Mouse (Mus musculus) liver, embryonic 12.5 days (tissue): Measurements from ENCODE around the gene Irgc1. TPM values are rescaled to one million over a fixed set of nuclear protein-coding genes. Genes with fewer than 3 reads are reported as not detected.
A peak's percentile ranks its signal among the peaks of the same experiment; 100 is the strongest.
"Not testable (repeated sequence)": the region's sequence is repeated elsewhere in the genome, so short reads cannot be mapped to it uniquely, and the experiment has no call there.

Source experiments
- ATAC-seq: fragments of 200-750 bp; cut with Nextera tagmentation; 2 replicates; pipeline ENCODE4 v1.8.0; 2017; ENCODE audit warnings: moderate number of reproducible peaks, mild to moderate bottlenecking, moderate library complexity
- H3K27ac ChIP-seq: fragments of 300-500 bp; sonication (generic); 2 replicates; pipeline ENCODE4 v1.5.1; 2016; ENCODE audit warnings: mild to moderate bottlenecking
- H3K27me3 ChIP-seq: fragments of 300-500 bp; sonication (generic); replicated peaks from 2 replicates; pipeline ENCODE4 v1.6.1; 2016; ENCODE audit warnings: mild to moderate bottlenecking, moderate library complexity
- H3K36me3 ChIP-seq: fragments of 300-500 bp; sonication (generic); 2 replicates; pipeline ENCODE4 v1.6.1; 2016; ENCODE audit warnings: mild to moderate bottlenecking, moderate library complexity
- H3K4me1 ChIP-seq: fragments of 300-500 bp; sonication (generic); 2 replicates; pipeline ENCODE4 v1.6.1; 2016
- H3K4me2 ChIP-seq: fragments of 300-500 bp; sonication (generic); 2 replicates; pipeline ENCODE4 v1.6.1; 2016; ENCODE audit warnings: mild to moderate bottlenecking, moderate library complexity
- H3K4me3 ChIP-seq: fragments of 300-500 bp; sonication (generic); 2 replicates; pipeline ENCODE4 v1.5.1; 2016; ENCODE audit warnings: mild to moderate bottlenecking, moderate library complexity
- H3K9ac ChIP-seq: fragments of 300-500 bp; sonication (generic); 2 replicates; pipeline ENCODE4 v1.6.1; 2016; ENCODE audit warnings: mild to moderate bottlenecking, moderate library complexity
- H3K9me3 ChIP-seq: fragments of 300-500 bp; sonication (generic); replicated peaks from 2 replicates; pipeline ENCODE4 v1.6.1; 2016; ENCODE audit warnings: mild to moderate bottlenecking, moderate library complexity
- WGBS: fragments of 180-500 bp; shearing (Covaris S2); methylation state at CpG from one replicate; pipeline ENCODE4 v1.1.7; 2016; ENCODE audit not compliant: insufficient replicate concordance; 5-methylcytosine and 5-hydroxymethylcytosine counted together
- polyA plus RNA-seq: library from polyadenylated mRNA; unstranded; fragments of >200 nt; fragmentation: Nextera tagmentation; extraction: Ambion mirVana; gene quantifications from 2 replicates; pipeline ENCODE4 v1.2.1, GENCODE M21; 2016

Gene Irgc1
- polyA plus RNA-seq, 1 experiment from 2014 or later = not detected

- no peaks in the 10 kb centered on the region for H3K27me3 ChIP-seq
- H3K36me3 ChIP-seq = peaks cover 66% of the 10 kb centered on the region
- no peak overlapping the region for H3K9ac ChIP-seq
- no peak overlapping the region for H3K4me2 ChIP-seq
- H3K27ac ChIP-seq = no peak overlapping the region
- 70% methylated on average over 3 of the region's 3 CpGs for WGBS
- 0 out of 2 replicates have a peak, but pooled peaks cover 4% of the 10 kb centered on the region for H3K9me3 ChIP-seq
- no peak overlapping the region for H3K4me3 ChIP-seq
- ATAC-seq = no peak
- peaks cover 20% of the 10 kb centered on the region for H3K4me1 ChIP-seq
Observed at GRCm38 (mm10) chr7:24410831-24411230, 41.3 kb downstream of the Irgc1 start.

- 85% methylated on average over 6 of the region's 6 CpGs for WGBS
- ATAC-seq = no peak
- Histone ChIP-seq H3K4me2 (no peak overlapping the region), H3K4me3 (no peak overlapping the region), H3K36me3 (peaks cover 67% of the 10 kb centered on the region), H3K9ac (no peak overlapping the region), H3K27me3 (no peaks in the 10 kb centered on the region), H3K27ac (no peak overlapping the region), H3K9me3 (0 out of 2 replicates have a peak, but pooled peaks cover 4% of the 10 kb centered on the region), H3K4me1 (peaks cover 18% of the 10 kb centered on the region)
Observed at GRCm38 (mm10) chr7:24410123-24410522, 42.0 kb downstream of the Irgc1 start.

- H3K27me3 ChIP-seq = no peaks in the 10 kb centered on the region
- peaks cover 32% of the 10 kb centered on the region for H3K4me1 ChIP-seq
- no peak for ATAC-seq
- 90% methylated on average over 9 of the region's 9 CpGs for WGBS
- H3K4me3 ChIP-seq = no peak overlapping the region
- 0 out of 2 replicates have a peak, but pooled peaks cover 4% of the 10 kb centered on the region for H3K9me3 ChIP-seq
- no peak overlapping the region for H3K27ac ChIP-seq
- H3K4me2 ChIP-seq = no peak overlapping the region
- H3K36me3 ChIP-seq = peaks cover 78% of the 10 kb centered on the region
- H3K9ac ChIP-seq = no peak overlapping the region
Observed at GRCm38 (mm10) chr7:24408186-24408585, 43.9 kb downstream of the Irgc1 start.

GRCm38 (mm10) chr7:24406528-24407344 lies 45.4 kb downstream of the Irgc1 start:
- peak overlapping the region; percentile 36; the same call in 1 of the 2 replicates for H3K9ac ChIP-seq
- no peak overlapping the region for H3K4me2 ChIP-seq
- peak overlapping the region; percentile 71 for H3K27ac ChIP-seq
- peak; percentile 42 for ATAC-seq
- no peak overlapping the region for H3K4me3 ChIP-seq
- WGBS = 41% methylated on average over 5 of the region's 5 CpGs
- H3K27me3 ChIP-seq = no peaks in the 10 kb centered on the region
- H3K36me3 ChIP-seq = peaks cover 81% of the 10 kb centered on the region
- H3K9me3 ChIP-seq = no peaks in the 10 kb centered on the region
- peaks cover 39% of the 10 kb centered on the region for H3K4me1 ChIP-seq

- Histone ChIP-seq H3K4me3 (no peak overlapping the region), H3K9ac (no peak overlapping the region), H3K4me2 (no peak overlapping the region), H3K27ac (no peak overlapping the region), H3K36me3 (peaks cover 90% of the 10 kb centered on the region), H3K4me1 (peaks cover 50% of the 10 kb centered on the region), H3K9me3 (no peaks in the 10 kb centered on the region), H3K27me3 (no peaks in the 10 kb centered on the region)
- WGBS = 94% methylated on average over 13 of the region's 13 CpGs
- no peak for ATAC-seq
Observed at GRCm38 (mm10) chr7:24405649-24406048, 46.4 kb downstream of the Irgc1 start.

- H3K27ac ChIP-seq = no peak overlapping the region
- no peak for ATAC-seq
- no peak overlapping the region for H3K4me3 ChIP-seq
- H3K4me2 ChIP-seq = no peak overlapping the region
- H3K4me1 ChIP-seq = peaks cover 68% of the 10 kb centered on the region
- H3K9ac ChIP-seq = no peak overlapping the region
- peaks cover 70% of the 10 kb centered on the region for H3K36me3 ChIP-seq
- WGBS = 95% methylated on average over 9 of the region's 9 CpGs
- no peaks in the 10 kb centered on the region for H3K27me3 ChIP-seq
- no peaks in the 10 kb centered on the region for H3K9me3 ChIP-seq
Observed at GRCm38 (mm10) chr7:24402851-24403250, 49.2 kb downstream of the Irgc1 start.

- H3K4me2 ChIP-seq = peak overlapping the region; percentile 82
- H3K9ac ChIP-seq = peak overlapping the region; percentile 82
- H3K27ac ChIP-seq = peak overlapping the region; percentile 99
- peaks cover 75% of the 10 kb centered on the region for H3K4me1 ChIP-seq
- not testable (repeated sequence) for H3K27me3 ChIP-seq, H3K9me3 ChIP-seq, ATAC-seq
- H3K4me3 ChIP-seq = peak overlapping the region; percentile 72
- H3K36me3 ChIP-seq = peaks cover 49% of the 10 kb centered on the region
- WGBS = 73% methylated on average over 4 of the region's 4 CpGs
Observed at GRCm38 (mm10) chr7:24400489-24400888, 51.6 kb downstream of the Irgc1 start.

GRCm38 (mm10) chr7:24400082-24400452 lies 52.0 kb downstream of the Irgc1 start:
- WGBS = 6% methylated on average over 3 of the region's 3 CpGs
- peak overlapping the region; percentile 72 for H3K4me3 ChIP-seq

GRCm38 (mm10) chr7:24399256-24400081 lies 52.6 kb downstream of the Irgc1 start, which contains the start of gene Smg9:
TSS of gene Smg9 (plus strand) at chr7:24399619.
- WGBS = 1% methylated on average over 66 of the region's 66 CpGs
- Histone ChIP-seq H3K4me3 (peak within 1 kb of the TSS; percentile 72), H3K36me3 (peaks cover 38% of the 10 kb centered on the region), H3K9me3 (no peaks in the 10 kb centered on the region), H3K9ac (peak within 1 kb of the TSS; percentile 82), H3K27me3 (no peaks in the 10 kb centered on the region), H3K4me1 (peaks cover 83% of the 10 kb centered on the region), H3K4me2 (peak within 1 kb of the TSS; percentile 82), H3K27ac (peak within 1 kb of the TSS; percentile 99)
- ATAC-seq = peak; percentile 89

More at GRCm38 (mm10) chr7:24400082-24400452, 52.0 kb downstream of the Irgc1 start:
- Histone ChIP-seq H3K27me3 (no peaks in the 10 kb centered on the region), H3K4me1 (peaks cover 80% of the 10 kb centered on the region), H3K36me3 (peaks cover 44% of the 10 kb centered on the region), H3K9me3 (no peaks in the 10 kb centered on the region), H3K4me2 (peak overlapping the region; percentile 82), H3K9ac (peak overlapping the region; percentile 82), H3K27ac (peak overlapping the region; percentile 99)
- no peak for ATAC-seq

- Histone ChIP-seq H3K27me3 (no peaks in the 10 kb centered on the region), H3K4me1 (peaks cover 83% of the 10 kb centered on the region), H3K4me3 (peak overlapping the region; percentile 72), H3K4me2 (peak overlapping the region; percentile 82), H3K36me3 (peaks cover 28% of the 10 kb centered on the region), H3K9me3 (no peaks in the 10 kb centered on the region), H3K27ac (peak overlapping the region; percentile 99), H3K9ac (peak overlapping the region; percentile 82)
- ATAC-seq = no peak
- 72% methylated on average over 8 of the region's 8 CpGs for WGBS
Observed at GRCm38 (mm10) chr7:24398364-24398913, 53.7 kb downstream of the Irgc1 start.

GRCm38 (mm10) chr7:24396832-24397231 lies 55.3 kb downstream of the Irgc1 start:
- peak overlapping the region; percentile 82 for H3K4me2 ChIP-seq
- H3K4me3 ChIP-seq = peak overlapping the region; percentile 24
- H3K36me3 ChIP-seq = peaks cover 12% of the 10 kb centered on the region
- no peaks in the 10 kb centered on the region for H3K27me3 ChIP-seq
- peaks cover 85% of the 10 kb centered on the region for H3K4me1 ChIP-seq
- 35% methylated on average over 11 of the region's 11 CpGs for WGBS
- no peaks in the 10 kb centered on the region for H3K9me3 ChIP-seq
- peak; percentile 35 for ATAC-seq
- peak overlapping the region; percentile 65 for H3K9ac ChIP-seq
- peak overlapping the region; percentile 99 for H3K27ac ChIP-seq
